Mouse (Mus musculus) gastrocnemius, postnatal 25 days (tissue): Measurements from ENCODE around the gene Dmkn. TPM values are rescaled to one million over a fixed set of nuclear protein-coding genes. Genes with fewer than 3 reads are reported as not detected.

Experiments used
- DNase-seq: peaks from one replicate; pipeline ENCODE4 v3.0.0; 2022
- total RNA-seq, 2 experiments: library from RNA; stranded (reverse); gene quantifications; 1 replicate in 1 of 2; 2 replicates in 1 of 2; pipeline ENCODE4 v1.2.3; 2021

The Dmkn gene
- total RNA-seq, 2 experiments from 2014 or later, result 0.43 to 0.51 TPM

GRCm38 (mm10) chr7:30761769-30762352 lies 1.7 kb upstream of the Dmkn start:
- no peak for DNase-seq

- DNase-seq, result no peak
Observed at GRCm38 (mm10) chr7:30765173-30765572, 1.6 kb downstream of the Dmkn start.

DNA sequence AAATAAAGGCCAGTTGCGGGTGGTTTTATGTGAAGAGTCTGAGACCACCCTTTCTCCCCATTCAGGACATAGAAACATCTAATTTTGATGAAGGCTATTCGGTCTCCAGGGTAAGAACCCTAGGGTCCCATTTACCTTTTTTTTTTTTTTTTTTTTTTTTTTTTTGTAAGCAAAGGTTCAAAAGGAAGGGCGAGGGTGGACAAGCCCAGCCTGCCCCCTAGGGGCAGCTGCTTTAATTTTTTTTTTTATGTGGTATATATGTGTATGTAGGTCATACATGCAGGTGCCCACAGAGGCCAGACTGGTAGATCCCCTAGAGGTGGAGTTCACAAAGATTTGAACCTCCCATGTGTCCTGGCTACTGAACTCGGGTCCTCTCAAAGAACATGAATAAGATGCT lies 2.9 kb downstream of the Dmkn start:
- DNase-seq, result no peak

- DNase-seq, result no peak
Observed at GRCm38 (mm10) chr7:30769236-30769635, 5.7 kb downstream of the Dmkn start.

- DNase-seq, result no peak
Observed at GRCm38 (mm10) chr7:30776104-30776503, 12.5 kb downstream of the Dmkn start.

DNA sequence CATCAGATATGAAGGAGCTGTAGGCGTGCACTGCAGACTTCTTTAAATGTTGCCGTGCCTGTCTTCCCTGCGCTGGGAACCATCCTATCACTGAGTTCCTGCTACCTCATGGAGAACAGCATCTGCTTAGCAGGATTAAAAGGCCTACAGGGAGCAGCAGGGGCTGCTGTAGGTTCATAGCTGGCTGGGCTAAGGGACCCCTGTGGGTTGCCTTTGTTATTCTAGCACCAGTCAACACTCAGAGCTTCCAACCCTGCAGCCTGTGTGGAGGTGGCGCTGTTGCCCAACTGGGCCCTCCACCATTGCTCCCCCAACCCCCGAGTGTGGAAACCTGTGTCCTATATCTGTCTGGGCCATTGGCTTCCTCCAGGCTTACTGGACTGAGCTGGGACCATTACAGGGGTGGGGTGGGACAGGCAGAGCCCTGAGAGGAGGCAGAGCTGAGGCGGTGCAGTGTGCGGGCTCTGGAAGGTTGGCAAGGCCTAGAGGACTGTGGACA lies 13.6 kb downstream of the Dmkn start:
- DNase-seq, result no peak

DNA sequence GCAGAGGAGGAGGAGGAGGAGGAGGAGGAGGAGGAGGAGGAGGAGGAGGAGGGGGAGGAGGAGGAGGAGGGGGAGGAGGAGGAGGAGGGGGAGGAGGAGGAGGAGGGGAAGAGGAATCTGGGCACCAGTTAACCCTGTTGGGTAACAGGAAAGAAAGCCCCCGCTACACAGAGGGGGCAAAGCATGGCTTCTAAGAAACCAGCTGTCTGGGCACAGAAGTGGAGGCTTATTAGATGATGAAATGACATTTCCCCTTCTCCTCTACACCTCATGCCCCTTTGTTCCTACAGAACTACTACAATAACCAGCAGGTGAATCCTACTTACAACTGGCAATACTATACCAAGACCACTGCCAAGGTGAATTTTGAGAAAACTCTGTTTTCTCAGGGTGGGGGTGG lies 14.4 kb downstream of the Dmkn start:
- no peak for DNase-seq

DNA sequence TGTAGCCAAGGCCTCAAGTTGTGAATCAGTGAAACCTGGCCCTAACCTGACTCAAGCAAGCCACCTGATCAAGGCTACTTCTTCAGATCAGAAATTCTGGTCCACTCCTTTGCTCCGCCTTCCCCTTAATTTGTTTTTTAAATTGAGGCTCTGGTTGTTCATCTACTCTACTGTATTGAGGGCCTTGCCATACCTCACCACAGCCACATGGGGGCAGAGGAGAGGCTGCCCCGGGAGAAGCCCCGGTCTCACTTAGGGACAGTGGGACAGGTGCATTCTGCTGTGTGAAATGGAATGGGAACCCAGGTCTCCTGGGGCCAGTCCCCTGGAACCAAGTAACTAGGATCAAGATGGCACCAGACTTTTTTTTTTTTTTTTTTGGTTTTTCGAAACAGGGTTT lies 18.2 kb downstream of the Dmkn start:
- no peak for DNase-seq

GRCm38 (mm10) chr7:30782658-30783057 lies 19.1 kb downstream of the Dmkn start:
- DNase-seq, result no peak

DNA sequence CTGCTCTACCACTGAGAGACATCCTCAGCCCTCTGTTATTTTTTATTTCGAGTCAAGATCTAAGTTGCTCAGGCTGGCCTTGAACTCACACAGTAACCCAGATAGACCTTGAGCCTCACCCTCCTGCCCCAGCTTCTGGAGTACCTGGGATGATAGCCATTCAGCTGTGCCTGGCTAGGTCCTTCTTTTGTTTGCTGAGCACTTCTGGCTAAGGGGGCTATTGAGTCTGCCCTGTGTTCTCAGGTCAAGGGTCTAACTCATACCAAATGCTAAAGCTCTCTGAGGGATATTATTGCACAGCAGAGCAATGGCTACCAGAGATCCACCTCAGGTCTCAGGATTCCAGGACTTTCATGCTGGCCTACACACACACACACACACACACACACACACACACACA lies 21.6 kb downstream of the Dmkn start:
- DNase-seq, result no peak

- DNase-seq, result no peak
Observed at GRCm38 (mm10) chr7:30785721-30786546, 22.4 kb downstream of the Dmkn start.

- DNase-seq, result no peak
Observed at GRCm38 (mm10) chr7:30787377-30788022, 23.9 kb downstream of the Dmkn start, which contains the start of gene Krtdap. Krtdap (plus strand) TSS chr7:30787896.

DNA sequence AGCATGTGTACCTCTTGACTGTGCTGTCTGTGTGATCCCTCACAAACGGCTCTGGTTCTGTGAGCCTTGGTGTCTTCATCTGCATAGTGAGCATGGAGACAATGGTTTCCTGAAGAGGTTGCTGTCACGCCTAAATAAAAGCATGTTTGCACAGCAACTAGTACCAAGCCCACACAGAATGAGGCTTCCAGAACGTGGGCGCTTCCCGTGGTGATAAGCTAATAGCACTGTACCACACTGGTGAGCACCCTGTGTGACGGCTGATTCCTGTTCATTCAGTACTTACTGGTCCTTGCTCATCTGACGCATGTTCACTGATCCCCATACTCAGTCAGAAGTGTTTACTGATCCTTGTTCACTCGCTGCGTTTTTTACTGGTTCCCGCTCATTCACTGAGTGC lies 26.6 kb downstream of the Dmkn start:
- no peak for DNase-seq

GRCm38 (mm10) chr7:30791921-30792320 lies 28.4 kb downstream of the Dmkn start:
- DNase-seq, result no peak

GRCm38 (mm10) chr7:30794921-30795320 lies 31.4 kb downstream of the Dmkn start:
- no peak for DNase-seq

GRCm38 (mm10) chr7:30796790-30797189 lies 33.2 kb downstream of the Dmkn start:
- no peak for DNase-seq

- no peak for DNase-seq
Observed at GRCm38 (mm10) chr7:30800653-30801052, 37.1 kb downstream of the Dmkn start.

GRCm38 (mm10) chr7:30803256-30803655 lies 39.7 kb downstream of the Dmkn start:
- no peak for DNase-seq

- DNase-seq, result no peak
Observed at GRCm38 (mm10) chr7:30804026-30804715, 40.6 kb downstream of the Dmkn start.

DNA sequence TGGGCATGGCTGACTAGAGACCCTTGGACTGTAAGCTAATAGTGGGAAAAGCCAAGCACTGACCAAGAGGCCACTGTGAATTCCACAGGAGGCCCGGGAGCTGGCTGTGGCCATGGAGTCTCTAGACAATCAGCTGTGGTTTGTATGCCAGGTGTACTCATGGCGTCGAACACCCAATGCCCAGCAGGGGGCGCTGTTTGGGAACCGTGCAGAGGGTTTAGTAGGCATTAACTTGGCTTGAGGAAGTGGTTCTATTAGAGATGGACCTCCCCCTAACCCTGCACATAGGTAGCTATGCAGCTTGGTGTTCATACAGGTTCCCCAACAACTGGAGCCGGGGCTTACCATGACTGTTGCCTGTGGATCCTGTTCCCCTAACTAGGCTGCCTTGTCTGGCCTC lies 42.4 kb downstream of the Dmkn start:
- DNase-seq, result no peak

DNA sequence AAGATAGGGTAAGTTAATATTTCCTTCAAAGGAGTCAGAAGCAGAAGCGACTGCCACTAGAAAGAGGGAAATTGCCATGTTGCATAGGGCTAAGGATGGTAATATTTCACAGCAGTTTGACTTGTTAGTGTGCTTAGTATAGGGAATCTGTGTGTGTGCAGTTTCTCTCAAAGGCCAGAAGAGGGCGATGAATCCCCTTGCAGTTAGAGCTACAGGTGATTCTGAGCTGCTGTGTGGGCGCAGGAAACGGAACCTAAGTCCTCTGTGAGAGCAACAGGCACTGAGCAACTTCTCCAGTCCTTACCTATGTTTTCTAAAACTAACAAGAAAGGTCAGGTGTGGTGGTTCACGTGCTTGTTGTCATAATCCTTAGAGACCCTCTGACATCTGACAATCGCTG lies 46.8 kb downstream of the Dmkn start:
- DNase-seq, result no peak

DNA sequence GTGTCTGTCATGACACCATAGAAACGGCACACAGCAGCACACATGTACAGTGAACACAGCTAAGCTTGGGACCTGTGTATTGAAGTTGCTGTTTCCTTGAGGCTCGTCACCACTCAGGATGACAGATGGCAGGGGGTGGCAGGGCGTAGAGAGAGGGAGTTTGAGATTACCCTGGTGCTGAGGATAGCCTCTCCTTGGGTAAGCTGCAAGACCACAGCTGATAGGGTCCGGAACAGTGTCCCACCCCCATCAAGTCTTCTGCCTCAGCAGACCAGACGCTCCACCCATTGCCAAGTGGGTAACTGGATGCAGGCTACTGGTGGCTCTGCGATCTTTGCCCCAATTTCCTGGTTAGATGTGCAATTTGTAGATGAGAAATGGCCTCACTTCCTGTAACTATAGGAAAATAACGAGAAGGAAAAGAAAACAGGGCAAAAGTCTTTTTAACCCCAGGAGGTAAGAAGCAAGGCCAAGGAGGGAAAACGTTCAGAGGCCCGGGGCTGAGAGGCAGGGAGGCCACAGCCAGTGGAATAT lies 48.3 kb downstream of the Dmkn start:
- no peak for DNase-seq
